Mouse (Mus musculus): Measurements from ENCODE around the gene Tatdn3. TPM values are rescaled to one million over a fixed set of nuclear protein-coding genes. Genes with fewer than 3 reads are reported as not detected.

The Tatdn3 gene
- 14.1 and 14.5 TPM in 2 replicates for polyA plus RNA-seq (2015; fragmentation: Nextera tagmentation; extraction: Ambion mirVana)

GRCm38 (mm10) chr1:191062781-191063485, at the start of gene Tatdn3, which contains the start of gene Nsl1:
TSS of gene Tatdn3 (minus strand) at chr1:191062932.
TSS of gene Nsl1 (plus strand) at chr1:191063012.
- H3K9ac ChIP-seq: peak within 1 kb of the TSS; percentile 82
- no peaks in the 10 kb centered on the region for H3K27me3 ChIP-seq
- H3K4me2 ChIP-seq: peak within 1 kb of the TSS; percentile 95
- ATAC-seq (ENCODE audit: low FRiP score): peak; percentile 91
- WGBS: under 1% methylated on average over 56 of the region's 56 CpGs
- no peaks in the 10 kb centered on the region for H3K9me3 ChIP-seq
- peak within 1 kb of the TSS; percentile 81 for H3K4me3 ChIP-seq
- no peaks in the 10 kb centered on the region for H3K36me3 ChIP-seq
- peak within 1 kb of the TSS; percentile 69; the same call in 1 of the 2 replicates for H3K27ac ChIP-seq
- peaks cover 18% of the 10 kb centered on the region for H3K4me1 ChIP-seq (replicated peaks)

- WGBS: 63% methylated on average over 8 of the region's 8 CpGs
- Histone ChIP-seq H3K27me3 (no peaks in the 10 kb centered on the region), H3K36me3 (no peaks in the 10 kb centered on the region)
These were observed 48.4 kb upstream of the Tatdn3 start for GRCm38 (mm10) chr1:191111146-191111545.

GRCm38 (mm10) chr1:191109907-191110306, 47.2 kb upstream of the Tatdn3 start:
- H3K4me1 ChIP-seq (replicated peaks): no peaks in the 10 kb centered on the region
- H3K36me3 ChIP-seq: no peaks in the 10 kb centered on the region
- 90% methylated on average over 9 of the region's 9 CpGs for WGBS
- no peak for ATAC-seq (ENCODE audit: low FRiP score)
- H3K4me2 ChIP-seq: no peak overlapping the region
- H3K4me3 ChIP-seq: no peak overlapping the region
- no peak overlapping the region for H3K9ac ChIP-seq
- no peaks in the 10 kb centered on the region for H3K9me3 ChIP-seq
- H3K27ac ChIP-seq: no peak overlapping the region
- no peaks in the 10 kb centered on the region for H3K27me3 ChIP-seq

More at GRCm38 (mm10) chr1:191111146-191111545, 48.4 kb upstream of the Tatdn3 start:
- H3K9me3 ChIP-seq: no peaks in the 10 kb centered on the region
- no peaks in the 10 kb centered on the region for H3K4me1 ChIP-seq (replicated peaks)
- H3K27ac ChIP-seq: no peak overlapping the region
- H3K4me2 ChIP-seq: no peak overlapping the region
- H3K9ac ChIP-seq: no peak overlapping the region
- no peak for ATAC-seq (ENCODE audit: low FRiP score)
- no peak overlapping the region for H3K4me3 ChIP-seq

GRCm38 (mm10) chr1:191107306-191107705, 44.6 kb upstream of the Tatdn3 start:
- Histone ChIP-seq H3K9ac (no peak overlapping the region), H3K4me2 (no peak overlapping the region), H3K4me1 (replicated peaks) (no peaks in the 10 kb centered on the region), H3K4me3 (no peak overlapping the region), H3K36me3 (no peaks in the 10 kb centered on the region), H3K27ac (no peak overlapping the region), H3K9me3 (no peaks in the 10 kb centered on the region), H3K27me3 (no peaks in the 10 kb centered on the region)
- WGBS: 77% methylated on average over 10 of the region's 10 CpGs
- ATAC-seq (ENCODE audit: low FRiP score): no peak

GRCm38 (mm10) chr1:191105246-191105645, 42.5 kb upstream of the Tatdn3 start:
- H3K36me3 ChIP-seq: no peaks in the 10 kb centered on the region
- H3K9me3 ChIP-seq: no peaks in the 10 kb centered on the region
- no peak overlapping the region for H3K9ac ChIP-seq
- no peaks in the 10 kb centered on the region for H3K4me1 ChIP-seq (replicated peaks)
- H3K27me3 ChIP-seq: peaks cover 4% of the 10 kb centered on the region; the same call in 1 of the 2 replicates
- H3K27ac ChIP-seq: no peak overlapping the region
- ATAC-seq (ENCODE audit: low FRiP score): no peak
- WGBS: 85% methylated on average over 9 of the region's 9 CpGs
- H3K4me2 ChIP-seq: no peak overlapping the region
- H3K4me3 ChIP-seq: no peak overlapping the region

GRCm38 (mm10) chr1:191102730-191103370, 40.1 kb upstream of the Tatdn3 start:
- Histone ChIP-seq H3K4me2 (no peak overlapping the region), H3K9ac (no peak overlapping the region), H3K27ac (no peak overlapping the region), H3K9me3 (no peaks in the 10 kb centered on the region), H3K27me3 (peaks cover 27% of the 10 kb centered on the region), H3K4me3 (no peak overlapping the region), H3K4me1 (replicated peaks) (peaks cover 9% of the 10 kb centered on the region), H3K36me3 (no peaks in the 10 kb centered on the region)
- no peak for ATAC-seq (ENCODE audit: low FRiP score)
- 84% methylated on average over 15 of the region's 15 CpGs for WGBS

GRCm38 (mm10) chr1:191099772-191100291, 37.1 kb upstream of the Tatdn3 start:
- no peak for ATAC-seq (ENCODE audit: low FRiP score)
- WGBS: 80% methylated on average over 5 of the region's 5 CpGs
- Histone ChIP-seq H3K4me3 (no peak overlapping the region), H3K4me1 (replicated peaks) (peaks cover 18% of the 10 kb centered on the region), H3K9ac (no peak overlapping the region), H3K9me3 (no peaks in the 10 kb centered on the region), H3K27ac (no peak overlapping the region), H3K36me3 (no peaks in the 10 kb centered on the region), H3K4me2 (no peak overlapping the region), H3K27me3 (peaks cover 43% of the 10 kb centered on the region)

GRCm38 (mm10) chr1:191099114-191099513, 36.4 kb upstream of the Tatdn3 start:
- no peaks in the 10 kb centered on the region for H3K36me3 ChIP-seq
- no peak for ATAC-seq (ENCODE audit: low FRiP score)
- H3K27me3 ChIP-seq: peaks cover 43% of the 10 kb centered on the region
- 0 out of 2 replicates have a peak overlapping the region, but pooled peaks have one; percentile 59 for H3K4me3 ChIP-seq
- H3K9me3 ChIP-seq: no peaks in the 10 kb centered on the region
- H3K27ac ChIP-seq: no peak overlapping the region
- 43% methylated on average over 5 of the region's 5 CpGs for WGBS
- peak overlapping the region; percentile 99 for H3K4me2 ChIP-seq
- no peak overlapping the region for H3K9ac ChIP-seq
- peaks cover 18% of the 10 kb centered on the region for H3K4me1 ChIP-seq (replicated peaks)

GRCm38 (mm10) chr1:191097802-191098747, 35.3 kb upstream of the Tatdn3 start, which contains the start of gene Batf3:
TSS of gene Batf3 (plus strand) at chr1:191097847.
- Histone ChIP-seq H3K27me3 (peaks cover 46% of the 10 kb centered on the region), H3K36me3 (no peaks in the 10 kb centered on the region), H3K9ac (peak within 1 kb of the TSS; percentile 75), H3K9me3 (no peaks in the 10 kb centered on the region), H3K4me1 (replicated peaks) (peaks cover 18% of the 10 kb centered on the region), H3K4me3 (peak within 1 kb of the TSS; percentile 59), H3K4me2 (peak within 1 kb of the TSS; percentile 99), H3K27ac (no peak within 1 kb of the TSS)
- peak; percentile 75 for ATAC-seq (ENCODE audit: low FRiP score)
- WGBS: under 1% methylated on average over 85 of the region's 95 CpGs

GRCm38 (mm10) chr1:191096871-191097681, 34.3 kb upstream of the Tatdn3 start:
- peaks cover 18% of the 10 kb centered on the region for H3K4me1 ChIP-seq (replicated peaks)
- H3K9ac ChIP-seq: peak overlapping the region; percentile 75; the same call in 1 of the 2 replicates
- ATAC-seq (ENCODE audit: low FRiP score): no peak
- no peaks in the 10 kb centered on the region for H3K36me3 ChIP-seq
- H3K4me3 ChIP-seq: peak overlapping the region; percentile 59
- H3K4me2 ChIP-seq: peak overlapping the region; percentile 99
- no peak overlapping the region for H3K27ac ChIP-seq
- WGBS: 60% methylated on average over 14 of the region's 14 CpGs
- no peaks in the 10 kb centered on the region for H3K9me3 ChIP-seq
- peaks cover 46% of the 10 kb centered on the region for H3K27me3 ChIP-seq

GRCm38 (mm10) chr1:191095019-191095418, 32.3 kb upstream of the Tatdn3 start:
- 74% methylated on average over 9 of the region's 9 CpGs for WGBS
- Histone ChIP-seq H3K36me3 (no peaks in the 10 kb centered on the region), H3K4me3 (no peak overlapping the region), H3K4me1 (replicated peaks) (peaks cover 18% of the 10 kb centered on the region), H3K9ac (no peak overlapping the region), H3K27ac (no peak overlapping the region), H3K9me3 (no peaks in the 10 kb centered on the region), H3K4me2 (no peak overlapping the region), H3K27me3 (peaks cover 39% of the 10 kb centered on the region)
- no peak for ATAC-seq (ENCODE audit: low FRiP score)
